Mouse (Mus musculus) CH12.LX (cell line): ENCODE results near the gene Ypel1. TPM values are rescaled to one million over a fixed set of nuclear protein-coding genes. Genes with fewer than 3 reads are reported as not detected.

Experiments used
- DNase-seq: peaks from one replicate; pipeline ENCODE4 v3.0.0-alpha.2; 2013; ENCODE audit errors: extremely low read depth
- H3K27ac ChIP-seq: 2 replicates; pipeline ENCODE4 v1.5.1; 2012; ENCODE audit warnings: low read depth, mild to moderate bottlenecking, control low read depth, moderate library complexity; ENCODE audit not compliant: insufficient read depth
- H3K27me3 ChIP-seq: replicated peaks from 2 replicates; pipeline ENCODE3; 2012; ENCODE audit warnings: inconsistent platforms
- H3K36me3 ChIP-seq, 2 experiments: replicated peaks in 1 of 2; 2 replicates each; pipeline versions ENCODE3 to v1.6.1; 2012; ENCODE audit warnings: inconsistent platforms in 1 of 2, low read length in 1 of 2, mild to moderate bottlenecking in 1 of 2, mixed read lengths in 1 of 2, moderate library complexity in 1 of 2; ENCODE audit not compliant: control insufficient read depth in 1 of 2, insufficient read depth in 1 of 2
- H3K4me1 ChIP-seq, 2 experiments: 2 replicates each; pipeline ENCODE4 v1.6.1; 2012; ENCODE audit warnings: inconsistent platforms in 1 of 2, moderate library complexity in 1 of 2; ENCODE audit not compliant: insufficient read depth in 2 of 2, control insufficient read depth in 1 of 2
- H3K4me2 ChIP-seq: 2 replicates; pipeline ENCODE4 v1.6.1; 2012; ENCODE audit warnings: low read depth, mild to moderate bottlenecking, control low read depth; ENCODE audit not compliant: poor library complexity, insufficient read depth, severe bottlenecking
- H3K4me3 ChIP-seq, 3 experiments: fragments of 150-350 bp in 1 of 3; sonication (generic) in 1 of 3; replicated peaks in 1 of 3; 2 replicates each; pipeline versions ENCODE3 to v1.5.1; 2011 to 2012; ENCODE audit warnings: low read depth in 2 of 3, low read length in 2 of 3, mild to moderate bottlenecking in 2 of 3, moderate library complexity in 2 of 3, control low read depth in 1 of 3, improper control_type of control experiment in 1 of 3, inconsistent platforms in 1 of 3, mixed read lengths in 1 of 3; ENCODE audit not compliant: poor library complexity in 1 of 3
- H3K79me2 ChIP-seq: replicated peaks from 2 replicates; pipeline ENCODE4 v1.6.1; 2012; ENCODE audit warnings: mild to moderate bottlenecking, moderate library complexity; ENCODE audit not compliant: control insufficient read depth, poor library complexity, insufficient read depth, severe bottlenecking; ENCODE audit errors: extremely low read depth
- H3K9ac ChIP-seq: 2 replicates; pipeline ENCODE4 v1.6.1; 2012; ENCODE audit warnings: low read depth, mild to moderate bottlenecking, control low read depth, moderate library complexity; ENCODE audit not compliant: insufficient read depth
- H3K9me3 ChIP-seq: replicated peaks from 2 replicates; pipeline ENCODE3; 2012; ENCODE audit warnings: low read length, inconsistent platforms, mixed read lengths
- CHD2 ChIP-seq: IDR thresholded peaks from 2 replicates; pipeline ENCODE4 v1.6.1; 2011; ENCODE audit warnings: low read length, improper control_type of control experiment
- CTCF ChIP-seq, 2 experiments: IDR thresholded peaks in 1 of 2; conservative IDR thresholded peaks in 1 of 2; 2 replicates each; pipeline ENCODE4 v1.5.1; 2011 to 2012; ENCODE audit warnings: low read depth in 2 of 2, low read length in 2 of 2, improper control_type of control experiment in 1 of 2, inconsistent platforms in 1 of 2, mild to moderate bottlenecking in 1 of 2, moderate library complexity in 1 of 2
- ELF1 ChIP-seq: IDR thresholded peaks from 2 replicates; pipeline ENCODE4 v1.6.1; 2014; ENCODE audit warnings: low read depth, mild to moderate bottlenecking, inconsistent platforms, low read length, improper control_type of control experiment
- EP300 ChIP-seq: IDR thresholded peaks from 2 replicates; pipeline ENCODE4 v1.6.1; 2011; ENCODE audit warnings: low read length, improper control_type of control experiment
- GABPA ChIP-seq: IDR thresholded peaks from 2 replicates; pipeline ENCODE4 v1.6.1; 2012; ENCODE audit warnings: low read depth, low read length, improper control_type of control experiment, inconsistent platforms; ENCODE audit not compliant: insufficient replicate concordance
- HCFC1 ChIP-seq: IDR thresholded peaks from 2 replicates; pipeline ENCODE4 v1.6.1; 2012; ENCODE audit warnings: low read depth, mild to moderate bottlenecking, inconsistent platforms, low read length, improper control_type of control experiment
- IRF4 ChIP-seq: IDR thresholded peaks from 2 replicates; pipeline ENCODE4 v1.6.1; 2014; ENCODE audit warnings: low read depth, mild to moderate bottlenecking, inconsistent platforms, low read length, improper control_type of control experiment
- KAT2A ChIP-seq: IDR thresholded peaks from 2 replicates; pipeline ENCODE4 v1.6.1; 2012; ENCODE audit warnings: low read length, improper control_type of control experiment, inconsistent platforms; ENCODE audit not compliant: insufficient replicate concordance
- MAFK ChIP-seq: IDR thresholded peaks from 2 replicates; pipeline ENCODE4 v1.6.1; 2011; ENCODE audit warnings: low read length, improper control_type of control experiment; ENCODE audit not compliant: insufficient replicate concordance
- MAX ChIP-seq: IDR thresholded peaks from 2 replicates; pipeline ENCODE4 v1.6.1; 2011; ENCODE audit warnings: low read length, improper control_type of control experiment
- MAZ ChIP-seq: IDR thresholded peaks from 2 replicates; pipeline ENCODE4 v1.6.1; 2012; ENCODE audit warnings: low read depth, mild to moderate bottlenecking, inconsistent platforms, low read length, improper control_type of control experiment, moderate library complexity
- MXI1 ChIP-seq: IDR thresholded peaks from 2 replicates; pipeline ENCODE4 v1.6.1; 2011; ENCODE audit warnings: mild to moderate bottlenecking, low read depth, low read length, improper control_type of control experiment
- MYC ChIP-seq: IDR thresholded peaks from 2 replicates; pipeline ENCODE4 v1.6.1; 2011; ENCODE audit warnings: low read depth, mild to moderate bottlenecking, improper control_type of control experiment, low read length
- NELFE ChIP-seq: IDR thresholded peaks from 2 replicates; pipeline ENCODE4 v1.6.1; 2011; ENCODE audit warnings: low read depth, low read length, improper control_type of control experiment
- POLR2A ChIP-seq: IDR thresholded peaks from 2 replicates; pipeline ENCODE4 v1.6.1; 2011; ENCODE audit warnings: low read depth, mild to moderate bottlenecking, improper control_type of control experiment, low read length
- RAD21 ChIP-seq: IDR thresholded peaks from 2 replicates; pipeline ENCODE4 v1.6.1; 2011; ENCODE audit warnings: low read depth, mild to moderate bottlenecking, low read length, improper control_type of control experiment, moderate library complexity
- SIN3A ChIP-seq: IDR thresholded peaks from 2 replicates; pipeline ENCODE4 v1.6.1; 2012; ENCODE audit warnings: low read length, improper control_type of control experiment, inconsistent platforms
- SMC3 ChIP-seq: IDR thresholded peaks from 2 replicates; pipeline ENCODE4 v1.6.1; 2011; ENCODE audit warnings: low read depth, low read length, improper control_type of control experiment
- TCF12 ChIP-seq: IDR thresholded peaks from 2 replicates; pipeline ENCODE4 v1.6.1; 2014; ENCODE audit warnings: low read depth, mild to moderate bottlenecking, inconsistent platforms, low read length, improper control_type of control experiment
- UBTF ChIP-seq: IDR thresholded peaks from 2 replicates; pipeline ENCODE4 v1.6.1; 2012; ENCODE audit warnings: low read depth, mild to moderate bottlenecking, inconsistent platforms, low read length, improper control_type of control experiment, moderate library complexity
- ZKSCAN1 ChIP-seq: IDR thresholded peaks from 2 replicates; pipeline ENCODE4 v1.6.1; 2012; ENCODE audit warnings: low read depth, inconsistent platforms, low read length, improper control_type of control experiment, borderline replicate concordance
- ZMIZ1 ChIP-seq: IDR thresholded peaks from 2 replicates; pipeline ENCODE4 v1.6.1; 2012; ENCODE audit warnings: low read depth, mild to moderate bottlenecking, inconsistent platforms, low read length, improper control_type of control experiment
- dilution Hi-C: fragments of 300-500 bp; cut with MboI; formaldehyde crosslinking; loops from 2 replicates; pipeline ENCODE4 v1.14.3; 2020; ENCODE audit warnings: low sequenced_read_pairs; ENCODE audit not compliant: extremely low pct_unique_long_range_greater_than_20kb, extremely low pct_ligation_motif_present
- in situ Hi-C: fragments of 300-500 bp; cut with MboI; formaldehyde crosslinking; loops from 3 replicates; pipeline ENCODE4 v1.14.3; 2019; ENCODE audit warnings: low sequenced_read_pairs, low pct_ligation_motif_present, low pct_unique_long_range_greater_than_20kb, mixed read lengths
- polyA plus RNA-seq: library from polyadenylated mRNA; unstranded; fragments of >175 nt; gene quantifications from 2 replicates; pipeline ENCODE4 v1.2.1, GENCODE M21; 2012; ENCODE audit warnings: low read depth; ENCODE audit not compliant: insufficient read length
- total RNA-seq, 2 experiments: library from RNA; depleted of rRNA; stranded (reverse); fragments of 300-350 nt in 1 of 2; fragments of >200 nt in 1 of 2; gene quantifications; 2 replicates each; pipeline ENCODE4 v1.2.3; 2012 to 2014

The Ypel1 gene
- total RNA-seq (2012; rRNA removed) (1.3 and 1.5 TPM in 2 replicates), total RNA-seq (2014; rRNA removed) (0.21 TPM in 1 of 2 replicates, not detected in the other), polyA plus RNA-seq (0.56 and 0.83 TPM in 2 replicates)

DNA sequence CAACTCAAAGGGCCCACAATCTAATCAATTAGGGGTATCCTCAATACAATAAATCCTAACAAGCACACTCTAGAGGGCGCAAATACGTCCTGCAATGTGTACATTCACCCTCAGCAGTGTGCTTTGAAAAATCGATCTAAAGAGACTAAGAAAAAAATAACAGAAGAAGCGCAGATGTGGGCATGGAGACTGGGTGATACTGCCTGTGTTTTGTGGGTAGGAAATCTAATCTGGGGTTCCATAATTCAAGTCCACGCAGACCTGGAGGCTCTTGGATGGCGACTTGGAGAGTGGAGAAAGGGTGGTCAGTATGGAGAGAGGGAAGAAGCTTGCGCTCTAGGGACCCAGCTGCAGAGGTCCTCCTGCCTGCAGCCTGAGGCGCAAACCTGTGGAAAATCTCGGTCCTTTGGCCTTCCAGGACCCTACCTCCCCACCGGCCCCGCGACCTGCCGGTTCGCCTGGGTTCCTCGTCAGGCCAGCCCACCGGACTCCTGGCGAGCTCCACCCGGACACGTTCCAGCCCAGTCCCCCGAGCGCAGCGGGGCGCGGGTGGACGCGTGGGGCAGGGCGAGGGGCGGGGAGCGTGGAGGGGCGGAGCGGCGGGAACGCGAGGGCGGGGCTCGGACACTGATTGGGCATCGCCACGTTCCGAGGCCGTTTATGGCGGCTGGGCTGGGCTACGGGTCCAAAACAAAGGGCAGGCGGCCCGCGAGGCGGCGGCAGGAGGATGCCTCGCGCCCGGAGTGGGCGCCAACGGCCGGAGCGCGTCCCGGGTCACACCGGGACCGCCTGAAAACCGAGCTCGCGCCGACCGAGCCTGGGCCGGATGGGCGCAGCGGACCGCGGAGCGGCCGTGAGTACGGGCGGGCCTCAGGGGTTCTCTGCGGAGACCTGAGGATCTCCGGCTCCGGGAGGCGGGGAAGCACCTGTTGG lies at the start of gene Ypel1:
Gene Ypel1, plus strand, starts transcription at position 186 of the 933 bp plus-strand sequence.
- dilution Hi-C loops = no loop called here
- H3K36me3 ChIP-seq = no peaks in the 10 kb centered on the region
- H3K4me3 ChIP-seq = peak within 1 kb of the TSS; percentile 55 to 66 (median 62)
- H3K4me1 ChIP-seq = peaks cover 9 to 16% of the 10 kb centered on the region in 2 experiments
- peak within 1 kb of the TSS; percentile 69 for H3K9ac ChIP-seq
- TF ChIP-seq KAT2A = 0 out of 2 replicates have a peak, but pooled peaks have one; percentile 45
- 0 out of 2 replicates have a peak, but pooled peaks have one; percentile 40 for TF ChIP-seq MYC
- TF ChIP-seq HCFC1 = peak; percentile 27; the same call in 1 of the 2 replicates
- peak in 1 of 2 experiments; percentile 72; a peak in 2 of 4 replicates for TF ChIP-seq CTCF (conservative IDR thresholded peaks at IDR 0.05 in 1 of 2, IDR thresholded peaks at IDR 0.05 in 1 of 2; ENCODE audit: low read depth in 2 of 2, low read length in 2 of 2)
- TF ChIP-seq NELFE = peak; percentile 17; the same call in 1 of the 2 replicates
- TF ChIP-seq RAD21 = peak; percentile 21
- TF ChIP-seq CHD2 = peak; percentile 36; the same call in 1 of the 2 replicates
- no peak for TF ChIP-seq GABPA
- TF ChIP-seq ELF1 = 0 out of 2 replicates have a peak, but pooled peaks have one; percentile 34
- peak; percentile 62; the same call in 1 of the 2 replicates for TF ChIP-seq MAX
- peak; percentile 80; the same call in 1 of the 2 replicates for TF ChIP-seq MAZ
- TF ChIP-seq MAFK = no peak
- 0 out of 2 replicates have a peak, but pooled peaks have one; percentile 37 for TF ChIP-seq IRF4
- TF ChIP-seq TCF12 = peak; percentile 41; the same call in 1 of the 2 replicates
- TF ChIP-seq ZKSCAN1 = no peak
- peak; percentile 88 for TF ChIP-seq MXI1
- TF ChIP-seq UBTF = peak; percentile 94
- TF ChIP-seq SIN3A = peak; percentile 84
- TF ChIP-seq POLR2A = peak; percentile 43; the same call in 1 of the 2 replicates
- no peak for TF ChIP-seq SMC3
- TF ChIP-seq ZMIZ1 = peak; percentile 71; the same call in 1 of the 2 replicates
- TF ChIP-seq EP300 = no peak
- no peaks in the 10 kb centered on the region for H3K79me2 ChIP-seq
- H3K9me3 ChIP-seq = peaks cover 5% of the 10 kb centered on the region
- no peak within 1 kb of the TSS for H3K27ac ChIP-seq
- peaks cover 43% of the 10 kb centered on the region for H3K27me3 ChIP-seq
- DNase-seq = peak; percentile 45
- in situ Hi-C loops = loop anchor here (10.0 kb wide), 1 partner anchor 145 kb away; no protein-coding TSS in a partner anchor
- peak within 1 kb of the TSS; percentile 79 for H3K4me2 ChIP-seq
